Mouse (Mus musculus) heart, adult 2 months (tissue): ENCODE data around the gene Eif2ak2. TPM values are rescaled to one million over a fixed set of nuclear protein-coding genes. Genes with fewer than 3 reads are reported as not detected.

Experiments
- DNase-seq, 2 experiments: peaks; one replicate each; pipeline ENCODE4 v3.0.0; 2021
- H3K27ac ChIP-seq: fragments of 200-600 bp; 2 replicates; pipeline ENCODE4 v1.8.1; 2022
- H3K27me3 ChIP-seq: fragments of 200-500 bp; 2 replicates; pipeline ENCODE4 v1.6.1; 2012; ENCODE audit warnings: mild to moderate bottlenecking, low read length, inconsistent platforms, mixed read lengths; ENCODE audit not compliant: control insufficient read depth, insufficient read depth
- H3K36me3 ChIP-seq: fragments of 200-500 bp; 2 replicates; pipeline ENCODE4 v1.6.1; 2012; ENCODE audit warnings: low read length, inconsistent platforms; ENCODE audit not compliant: control insufficient read depth, insufficient read depth
- H3K4me1 ChIP-seq: fragments of 200-500 bp; 2 replicates; pipeline ENCODE4 v1.6.1; 2011; ENCODE audit warnings: low read length; ENCODE audit not compliant: control insufficient read depth, insufficient read depth
- H3K4me3 ChIP-seq: fragments of 200-600 bp; 2 replicates; pipeline ENCODE4 v1.8.1; 2022
- H3K79me2 ChIP-seq: fragments of 200-500 bp; replicated peaks from 2 replicates; pipeline ENCODE4 v1.6.1; 2012; ENCODE audit warnings: mild to moderate bottlenecking, inconsistent platforms, low read length, moderate library complexity, mixed read lengths; ENCODE audit not compliant: control insufficient read depth, insufficient read depth
- H3K9ac ChIP-seq: fragments of 200-500 bp; 2 replicates; pipeline ENCODE4 v1.6.1; 2012; ENCODE audit warnings: low read depth, mild to moderate bottlenecking, control low read depth, inconsistent platforms, low read length, mixed read lengths
- CTCF ChIP-seq: fragments of 200-600 bp; IDR thresholded peaks from 2 replicates; pipeline ENCODE4 v1.8.1; 2022; ENCODE audit warnings: antibody characterized with exemption, mild to moderate bottlenecking, moderate library complexity
- EP300 ChIP-seq: fragments of 200-500 bp; IDR thresholded peaks from 2 replicates; pipeline ENCODE4 v1.6.1; 2011; ENCODE audit warnings: low read depth, low read length, control low read depth; ENCODE audit not compliant: insufficient read depth
- POLR2A ChIP-seq: fragments of 200-500 bp; IDR thresholded peaks from 2 replicates; pipeline ENCODE4 v1.6.1; 2011; ENCODE audit warnings: mild to moderate bottlenecking, low read depth, low read length, control low read depth; ENCODE audit not compliant: insufficient read depth
- WGBS: fragments of 180-500 bp; shearing (Covaris S2); methylation state at CpG from one replicate; pipeline ENCODE4 v1.1.7; 2018; 5-methylcytosine and 5-hydroxymethylcytosine counted together
- intact Hi-C: fragments of 180-260 bp; cut with DNase I; formaldehyde crosslinking; loops from one replicate; pipeline ENCODE4 v1.15.1; 2025
- polyA plus RNA-seq: library from polyadenylated mRNA; depleted of rRNA; stranded (reverse); fragments of >200 nt; gene quantifications from 2 replicates; pipeline ENCODE4 v1.2.3, GENCODE M21; 2012
- total RNA-seq, 2 experiments: library from RNA; stranded (reverse); gene quantifications; 2 replicates each; pipeline ENCODE4 v1.2.3; 2021

Eif2ak2 gene
- total and polyA plus RNA-seq, 3 experiments = 2.7 to 8.0 (median 7.8) TPM

DNA sequence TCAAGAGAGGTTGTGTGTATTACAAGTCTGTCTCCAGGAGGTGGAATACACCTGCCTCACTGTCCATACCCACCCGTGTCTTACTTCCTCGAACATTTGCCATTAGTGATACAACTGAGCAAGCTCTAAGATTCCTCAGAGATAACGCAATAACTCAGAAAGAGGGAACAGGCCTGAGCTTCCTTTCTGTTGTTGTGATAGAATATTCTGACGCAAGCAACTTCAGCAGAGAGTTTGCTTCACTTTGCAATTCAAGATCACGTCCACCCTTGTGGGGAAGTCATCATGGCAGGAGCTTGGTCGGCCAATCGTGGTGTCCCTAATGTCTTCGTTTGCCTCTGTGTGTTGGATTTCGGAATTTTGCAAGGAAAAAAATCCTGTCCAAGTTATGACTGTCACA lies 8.6 kb upstream of the Eif2ak2 start:
- no peak for DNase-seq
- 70% methylated on average over 9 of the region's 9 CpGs for WGBS
- intact Hi-C loops = no loop called here
- Histone ChIP-seq H3K4me3 (no peak overlapping the region), H3K79me2 (no peaks in the 10 kb centered on the region), H3K9ac (no peak overlapping the region), H3K27ac (no peak overlapping the region), H3K36me3 (no peaks in the 10 kb centered on the region), H3K27me3 (no peaks in the 10 kb centered on the region), H3K4me1 (no peaks in the 10 kb centered on the region)
- TF ChIP-seq POLR2A (no peak), CTCF (no peak), EP300 (no peak)

DNA sequence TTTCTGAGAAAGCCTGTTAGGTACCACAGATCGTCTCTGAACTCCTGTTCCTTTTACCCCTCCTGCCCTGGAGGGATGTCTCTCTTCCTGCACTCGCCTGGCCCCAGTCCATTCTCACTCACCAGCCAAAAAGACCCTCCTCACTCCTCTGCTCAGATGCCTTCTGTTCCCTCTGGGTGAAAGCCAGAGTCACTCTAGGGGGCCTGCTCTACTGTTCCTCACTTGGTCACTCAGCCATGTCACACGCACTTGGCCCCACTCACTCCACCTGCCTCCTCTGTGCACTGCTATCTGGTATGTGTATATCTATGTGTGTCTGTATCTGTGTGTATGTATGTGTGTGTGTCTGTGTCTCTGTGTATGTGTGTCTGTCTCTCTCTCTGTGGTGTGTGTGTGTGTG lies 6.8 kb upstream of the Eif2ak2 start:
- DNase-seq = no peak
- intact Hi-C loops = no loop called here
- Histone ChIP-seq H3K4me1 (no peaks in the 10 kb centered on the region), H3K27ac (no peak overlapping the region), H3K9ac (no peak overlapping the region), H3K4me3 (no peak overlapping the region), H3K36me3 (no peaks in the 10 kb centered on the region), H3K79me2 (no peaks in the 10 kb centered on the region), H3K27me3 (no peaks in the 10 kb centered on the region)
- WGBS = 56% methylated on average over 3 of the region's 3 CpGs
- TF ChIP-seq POLR2A = no peak
- no peak for TF ChIP-seq CTCF
- TF ChIP-seq EP300 = no peak

DNA sequence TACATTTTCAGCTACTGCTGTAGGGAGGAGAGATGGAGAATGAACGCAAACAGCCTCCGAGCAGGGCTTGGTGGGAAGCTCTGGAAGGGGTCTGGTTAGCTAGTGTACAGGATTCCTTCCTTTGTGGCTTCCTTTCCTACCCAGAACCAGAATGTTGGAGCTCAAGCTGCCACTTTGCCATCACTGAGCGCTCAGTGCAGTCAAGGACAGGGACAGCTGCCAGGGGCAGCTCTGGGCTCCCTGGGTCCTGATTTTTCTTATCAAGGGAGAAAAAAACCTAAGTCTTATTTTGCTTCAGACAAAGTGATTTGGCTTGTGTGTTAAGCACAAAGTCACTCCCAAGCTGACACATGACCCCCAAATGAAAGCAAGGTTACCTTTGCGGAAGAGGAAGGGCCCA lies 6.2 kb upstream of the Eif2ak2 start:
- H3K4me1 ChIP-seq = no peaks in the 10 kb centered on the region
- no peak for DNase-seq
- no peak overlapping the region for H3K27ac ChIP-seq
- no peaks in the 10 kb centered on the region for H3K27me3 ChIP-seq
- H3K79me2 ChIP-seq = no peaks in the 10 kb centered on the region
- no peak overlapping the region for H3K4me3 ChIP-seq
- no peak overlapping the region for H3K9ac ChIP-seq
- TF ChIP-seq CTCF (no peak), POLR2A (no peak), EP300 (no peak)
- no peaks in the 10 kb centered on the region for H3K36me3 ChIP-seq
- WGBS = 80% methylated on average over 4 of the region's 4 CpGs
- intact Hi-C loops = no loop called here

DNA sequence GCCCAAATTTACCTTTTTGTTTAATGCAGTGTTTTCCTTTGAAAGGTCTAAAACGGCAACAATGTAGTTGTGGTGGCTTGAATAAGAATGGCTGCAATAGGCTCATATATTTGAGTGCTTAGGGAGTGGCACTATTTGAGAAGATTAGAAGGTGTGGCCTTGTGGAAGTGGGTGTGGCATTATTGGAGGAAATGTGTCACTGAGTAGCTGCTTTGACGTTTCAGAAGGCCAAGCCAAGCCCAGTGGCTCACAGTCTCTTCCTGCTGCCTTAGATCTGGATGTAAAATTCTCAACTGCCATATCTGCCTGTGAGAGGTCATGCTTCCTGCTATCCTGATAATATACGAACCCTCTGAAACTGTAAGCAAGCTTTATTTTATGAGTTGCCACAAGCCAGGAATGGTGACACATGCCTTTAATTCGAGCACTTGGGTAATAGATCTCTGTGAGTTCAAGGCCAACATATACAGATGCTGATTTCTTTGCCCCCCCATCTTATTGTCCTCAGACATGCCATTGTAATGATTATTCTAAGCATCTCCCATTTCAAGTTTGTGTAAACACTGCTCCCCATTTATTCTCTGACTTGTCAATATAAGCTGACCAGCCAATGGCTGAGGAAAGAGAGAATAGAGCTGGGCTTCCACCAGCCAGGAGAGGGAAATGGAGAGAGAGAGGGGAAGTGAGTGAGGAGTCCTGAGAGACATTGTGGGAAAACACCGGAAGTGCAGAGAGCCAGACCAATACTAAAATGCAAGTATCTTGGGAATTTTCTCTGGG lies 3.1 kb upstream of the Eif2ak2 start:
- intact Hi-C loops = no loop called here
- no peak for DNase-seq
- H3K27ac ChIP-seq = no peak overlapping the region
- TF ChIP-seq CTCF = no peak
- no peak for TF ChIP-seq EP300
- TF ChIP-seq POLR2A = no peak
- no peaks in the 10 kb centered on the region for H3K36me3 ChIP-seq
- H3K9ac ChIP-seq = no peak overlapping the region
- peaks cover 1% of the 10 kb centered on the region for H3K4me1 ChIP-seq
- H3K4me3 ChIP-seq = no peak overlapping the region
- 72% methylated on average over 5 of the region's 5 CpGs for WGBS
- H3K27me3 ChIP-seq = no peaks in the 10 kb centered on the region
- H3K79me2 ChIP-seq = no peaks in the 10 kb centered on the region

DNA sequence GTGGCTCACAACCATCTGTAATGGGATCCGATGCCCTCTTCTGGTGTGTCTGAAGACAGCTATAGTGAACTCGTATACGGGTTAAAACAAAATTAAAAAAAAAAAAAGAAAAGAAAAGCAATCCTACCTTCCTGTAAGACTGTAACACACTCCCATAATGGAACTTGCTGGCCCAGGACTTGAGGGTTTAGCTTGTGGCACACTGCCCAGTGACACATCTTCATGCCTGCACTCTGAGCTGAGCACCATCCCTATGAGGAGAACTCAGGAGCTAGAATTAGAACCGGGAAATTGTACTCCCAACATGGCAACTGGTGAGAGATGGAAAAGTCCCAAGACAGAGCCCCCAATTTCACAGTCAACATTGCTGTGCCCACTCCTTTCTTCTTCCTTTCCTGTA lies 918 bp upstream of the Eif2ak2 start:
- TF ChIP-seq POLR2A (no peak), EP300 (no peak), CTCF (no peak)
- intact Hi-C loops = no loop called here
- Histone ChIP-seq H3K36me3 (0 out of 2 replicates have a peak, but pooled peaks cover 2% of the 10 kb centered on the region), H3K79me2 (no peaks in the 10 kb centered on the region), H3K4me1 (peaks cover 1% of the 10 kb centered on the region), H3K9ac (no peak overlapping the region), H3K4me3 (no peak overlapping the region), H3K27ac (no peak overlapping the region), H3K27me3 (no peaks in the 10 kb centered on the region)
- 88% methylated on average over 4 of the region's 4 CpGs for WGBS
- no peak for DNase-seq

DNA sequence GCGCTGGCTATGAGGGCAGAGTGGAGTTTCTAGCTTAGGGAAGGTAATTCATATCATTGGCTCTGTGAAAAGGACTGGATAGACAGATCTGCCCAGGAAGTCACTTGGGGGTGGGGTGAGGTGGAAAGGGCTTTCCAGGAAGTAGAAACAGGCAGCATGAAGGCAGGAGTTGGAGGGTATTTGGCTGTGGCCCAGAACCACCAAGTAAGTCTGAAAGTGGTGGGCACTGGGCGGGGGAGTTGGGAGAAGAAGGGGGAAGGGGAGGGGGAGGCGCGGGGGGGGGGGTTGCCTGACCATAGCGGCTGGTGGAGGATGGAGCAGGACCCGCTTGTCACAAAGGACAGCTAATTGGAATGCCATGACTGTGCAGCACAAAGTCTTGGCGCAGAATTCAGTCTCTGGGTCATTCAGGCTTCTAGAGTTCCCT lies 482 bp downstream of the Eif2ak2 start:
- Histone ChIP-seq H3K9ac (peak overlapping the region; percentile 80), H3K27ac (peak overlapping the region; percentile 73), H3K4me3 (peak overlapping the region; percentile 60), H3K4me1 (peaks cover 1% of the 10 kb centered on the region), H3K27me3 (no peaks in the 10 kb centered on the region), H3K36me3 (0 out of 2 replicates have a peak, but pooled peaks cover 2% of the 10 kb centered on the region), H3K79me2 (no peaks in the 10 kb centered on the region)
- intact Hi-C loops = no loop called here
- WGBS = 5% methylated on average over 6 of the region's 7 CpGs
- DNase-seq = no peak
- TF ChIP-seq CTCF = no peak
- TF ChIP-seq EP300 = no peak
- TF ChIP-seq POLR2A = no peak
